Mouse (Mus musculus) lung, embryonic 16.5 days (tissue): ENCODE data around the gene Car7. TPM values are rescaled to one million over a fixed set of nuclear protein-coding genes. Genes with fewer than 3 reads are reported as not detected.
A peak's percentile ranks its signal among the peaks of the same experiment; 100 is the strongest.

Experiments used
- ATAC-seq: fragments of 200-750 bp; cut with Nextera tagmentation; 2 replicates; pipeline ENCODE4 v1.8.0; 2017; ENCODE audit warnings: low read depth, mild to moderate bottlenecking, moderate library complexity
- H3K27ac ChIP-seq: fragments of 300-500 bp; sonication (generic); 2 replicates; pipeline ENCODE4 v1.5.1; 2014; ENCODE audit warnings: mild to moderate bottlenecking, control low read depth, low read length
- H3K27me3 ChIP-seq: fragments of 300-500 bp; sonication (generic); 2 replicates; pipeline ENCODE4 v1.6.1; 2014; ENCODE audit warnings: low read depth, low read length, mixed read lengths; ENCODE audit not compliant: control insufficient read depth, insufficient read depth
- H3K36me3 ChIP-seq: fragments of 300-500 bp; sonication (generic); 2 replicates; pipeline ENCODE4 v1.6.1; 2014; ENCODE audit warnings: low read length; ENCODE audit not compliant: control insufficient read depth, insufficient read depth
- H3K4me1 ChIP-seq: fragments of 300-500 bp; sonication (generic); replicated peaks from 2 replicates; pipeline ENCODE4 v1.6.1; 2014; ENCODE audit warnings: low read length, mixed read lengths; ENCODE audit not compliant: control insufficient read depth, insufficient read depth
- H3K4me2 ChIP-seq: fragments of 300-500 bp; sonication (generic); 2 replicates; pipeline ENCODE4 v1.6.1; 2014; ENCODE audit warnings: low read depth, low read length, control low read depth
- H3K4me3 ChIP-seq: fragments of 300-500 bp; sonication (generic); 2 replicates; pipeline ENCODE4 v1.5.1; 2014; ENCODE audit warnings: mild to moderate bottlenecking, low read length, control low read depth
- H3K9ac ChIP-seq: fragments of 300-500 bp; sonication (generic); 2 replicates; pipeline ENCODE4 v1.6.1; 2014; ENCODE audit warnings: low read length, control low read depth
- H3K9me3 ChIP-seq: fragments of 300-500 bp; sonication (generic); 2 replicates; pipeline ENCODE4 v1.6.1; 2016; ENCODE audit warnings: low read length; ENCODE audit not compliant: control insufficient read depth
- WGBS: fragments of 180-500 bp; shearing (Covaris S2); extraction: QIAGEN DNeasy Blood & Tissue Kit; methylation state at CpG from one replicate; pipeline ENCODE4 v1.1.7; 2014; 5-methylcytosine and 5-hydroxymethylcytosine counted together
- polyA plus RNA-seq: library from polyadenylated mRNA; unstranded; fragments of >200 nt; fragmentation: Nextera tagmentation; extraction: Ambion mirVana; gene quantifications from 2 replicates; pipeline ENCODE4 v1.2.1, GENCODE M21; 2015

Car7 gene
- 0.74 and 0.93 TPM in 2 replicates for polyA plus RNA-seq

- under 1% methylated on average over 65 of the region's 70 CpGs for WGBS
- peak within 1 kb of the TSS; percentile 79 for H3K4me2 ChIP-seq
- peak within 1 kb of the TSS; percentile 92 for H3K4me3 ChIP-seq
- H3K9me3 ChIP-seq = no peaks in the 10 kb centered on the region
- peaks cover 9% of the 10 kb centered on the region for H3K36me3 ChIP-seq
- H3K27ac ChIP-seq = peak within 1 kb of the TSS; percentile 75
- peaks cover 9% of the 10 kb centered on the region for H3K27me3 ChIP-seq
- H3K4me1 ChIP-seq = peaks cover 15% of the 10 kb centered on the region
- peak within 1 kb of the TSS; percentile 97 for H3K9ac ChIP-seq
- peak; percentile 98 for ATAC-seq
Observed at GRCm38 (mm10) chr8:104533971-104534778, at the start of gene Car7, which contains the start of gene Nae1. Gene Car7 (plus strand): TSS chr8:104534689. Gene Nae1 (minus strand): TSS chr8:104534637.

- ATAC-seq = peak; percentile 82
- WGBS = 1% methylated on average over 64 of the region's 64 CpGs
- no peaks in the 10 kb centered on the region for H3K27me3 ChIP-seq
Observed at GRCm38 (mm10) chr8:104509061-104510006, 25.2 kb upstream of the Car7 start, which contains the start of gene Terb1. Gene Terb1 (minus strand): TSS chr8:104509910.

GRCm38 (mm10) chr8:104510134-104510533 is 24.4 kb upstream of the Car7 start:
- H3K4me3 ChIP-seq = no peak overlapping the region
- H3K9ac ChIP-seq = no peak overlapping the region
- no peaks in the 10 kb centered on the region for H3K9me3 ChIP-seq
- no peaks in the 10 kb centered on the region for H3K27me3 ChIP-seq
- no peak overlapping the region for H3K27ac ChIP-seq
- ATAC-seq = no peak; the same call in 1 of the 2 replicates
- peak overlapping the region; percentile 99 for H3K4me2 ChIP-seq
- 75% methylated on average over 3 of the region's 3 CpGs for WGBS
- no peaks in the 10 kb centered on the region; the same call in 1 of the 2 replicates for H3K4me1 ChIP-seq
- H3K36me3 ChIP-seq = peaks cover 5% of the 10 kb centered on the region

More at GRCm38 (mm10) chr8:104509061-104510006, 25.2 kb upstream of the Car7 start, which contains the start of gene Terb1:
- H3K36me3 ChIP-seq = peaks cover 5% of the 10 kb centered on the region
- H3K4me1 ChIP-seq = no peaks in the 10 kb centered on the region; the same call in 1 of the 2 replicates
- H3K4me2 ChIP-seq = peak within 1 kb of the TSS; percentile 99
- H3K27ac ChIP-seq = peak within 1 kb of the TSS; percentile 4
- H3K9me3 ChIP-seq = no peaks in the 10 kb centered on the region
- peak within 1 kb of the TSS; percentile 76 for H3K9ac ChIP-seq
- peak within 1 kb of the TSS; percentile 59 for H3K4me3 ChIP-seq

GRCm38 (mm10) chr8:104517872-104518271 is 16.6 kb upstream of the Car7 start:
- peaks cover 17% of the 10 kb centered on the region for H3K36me3 ChIP-seq
- 64% methylated on average over 5 of the region's 5 CpGs for WGBS
- ATAC-seq = peak; percentile 76

GRCm38 (mm10) chr8:104529671-104530070 is 4.8 kb upstream of the Car7 start:
- H3K4me3 ChIP-seq = no peak overlapping the region
- H3K4me1 ChIP-seq = peaks cover 9% of the 10 kb centered on the region
- WGBS = 83% methylated on average over 6 of the region's 6 CpGs
- no peak for ATAC-seq
- no peak overlapping the region for H3K27ac ChIP-seq
- no peaks in the 10 kb centered on the region for H3K9me3 ChIP-seq
- peaks cover 13% of the 10 kb centered on the region for H3K36me3 ChIP-seq
- H3K9ac ChIP-seq = no peak overlapping the region
- H3K27me3 ChIP-seq = no peaks in the 10 kb centered on the region
- H3K4me2 ChIP-seq = no peak overlapping the region

More at GRCm38 (mm10) chr8:104517872-104518271, 16.6 kb upstream of the Car7 start:
- Histone ChIP-seq H3K27ac (no peak overlapping the region), H3K27me3 (no peaks in the 10 kb centered on the region), H3K4me2 (no peak overlapping the region), H3K9me3 (no peaks in the 10 kb centered on the region), H3K4me1 (no peaks in the 10 kb centered on the region), H3K4me3 (no peak overlapping the region), H3K9ac (no peak overlapping the region)

- H3K36me3 ChIP-seq = peaks cover 9% of the 10 kb centered on the region
- peak overlapping the region; percentile 75; the same call in 1 of the 2 replicates for H3K27ac ChIP-seq
- no peaks in the 10 kb centered on the region for H3K9me3 ChIP-seq
- peak overlapping the region; percentile 92 for H3K4me3 ChIP-seq
- peak; percentile 13; the same call in 1 of the 2 replicates for ATAC-seq
- peaks cover 5% of the 10 kb centered on the region for H3K27me3 ChIP-seq
- peak overlapping the region; percentile 97 for H3K9ac ChIP-seq
- H3K4me2 ChIP-seq = peak overlapping the region; percentile 79
- 18% methylated on average over 7 of the region's 7 CpGs for WGBS
- peaks cover 15% of the 10 kb centered on the region for H3K4me1 ChIP-seq
Observed at GRCm38 (mm10) chr8:104533551-104533950, 938 bp upstream of the Car7 start.

- ATAC-seq = peak; percentile 48
- H3K4me3 ChIP-seq = peak overlapping the region; percentile 92
- 9% methylated on average over 9 of the region's 9 CpGs for WGBS
- H3K27me3 ChIP-seq = peaks cover 15% of the 10 kb centered on the region
- no peak overlapping the region for H3K27ac ChIP-seq
- peak overlapping the region; percentile 79 for H3K4me2 ChIP-seq
- H3K36me3 ChIP-seq = peaks cover 4% of the 10 kb centered on the region
- H3K4me1 ChIP-seq = peaks cover 15% of the 10 kb centered on the region
- H3K9me3 ChIP-seq = no peaks in the 10 kb centered on the region
- peak overlapping the region; percentile 97 for H3K9ac ChIP-seq
Observed at GRCm38 (mm10) chr8:104534779-104535141, 271 bp downstream of the Car7 start.

- Histone ChIP-seq H3K36me3 (no peaks in the 10 kb centered on the region), H3K9ac (peak overlapping the region; percentile 97), H3K4me3 (peak overlapping the region; percentile 92), H3K9me3 (no peaks in the 10 kb centered on the region), H3K27me3 (peaks cover 21% of the 10 kb centered on the region), H3K27ac (no peak overlapping the region), H3K4me2 (peak overlapping the region; percentile 79), H3K4me1 (peaks cover 15% of the 10 kb centered on the region)
- ATAC-seq = no peak
- WGBS = 24% methylated on average over 7 of the region's 7 CpGs
Observed at GRCm38 (mm10) chr8:104535378-104535777, 889 bp downstream of the Car7 start.
